Mouse (Mus musculus): ENCODE data around the gene Osbpl7. TPM values are rescaled to one million over a fixed set of nuclear protein-coding genes. Genes with fewer than 3 reads are reported as not detected.

Osbpl7 gene
- total RNA-seq, 2 experiments from 2014 or later = 5.1 to 5.5 TPM

- intact Hi-C loops (cut with DNase I) = loop anchor here (2.0 to 5.0 kb wide), 2 partner anchors 75 to 104 kb away; no protein-coding TSS in a partner anchor
- DNase-seq (ENCODE audit: low spot score) = no peak
Measured at GRCm38 (mm10) chr11:97072533-97072932, 22.1 kb downstream of the Osbpl7 start.

GRCm38 (mm10) chr11:97074235-97074634 is 23.8 kb downstream of the Osbpl7 start:
- intact Hi-C loops (cut with DNase I) = loop anchor here (5.0 kb wide), 1 partner anchor 73 kb away; no protein-coding TSS in a partner anchor
- no peak for DNase-seq (ENCODE audit: low spot score)

DNA sequence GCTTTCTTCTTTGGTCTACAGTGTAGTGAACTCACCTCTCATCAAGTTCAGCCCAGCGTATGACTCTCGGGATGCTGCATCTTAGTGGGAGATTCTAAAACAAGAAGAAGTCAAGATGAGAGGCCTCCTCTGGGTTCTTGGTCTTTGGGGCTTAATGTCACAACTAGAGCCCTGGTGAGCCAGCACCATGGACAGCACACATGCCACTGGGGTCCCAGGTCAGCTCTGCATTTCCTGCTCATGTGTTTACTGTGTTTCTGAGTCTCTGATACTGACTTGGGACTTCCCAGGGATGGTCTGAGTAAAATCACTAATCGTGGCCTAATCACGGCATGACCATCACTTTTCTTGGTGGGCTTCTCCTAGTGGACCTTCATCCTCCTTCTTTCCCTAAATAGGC is 28.3 kb downstream of the Osbpl7 start:
- no peak for DNase-seq (ENCODE audit: low spot score)
- intact Hi-C loops (cut with DNase I) = no loop called here

DNA sequence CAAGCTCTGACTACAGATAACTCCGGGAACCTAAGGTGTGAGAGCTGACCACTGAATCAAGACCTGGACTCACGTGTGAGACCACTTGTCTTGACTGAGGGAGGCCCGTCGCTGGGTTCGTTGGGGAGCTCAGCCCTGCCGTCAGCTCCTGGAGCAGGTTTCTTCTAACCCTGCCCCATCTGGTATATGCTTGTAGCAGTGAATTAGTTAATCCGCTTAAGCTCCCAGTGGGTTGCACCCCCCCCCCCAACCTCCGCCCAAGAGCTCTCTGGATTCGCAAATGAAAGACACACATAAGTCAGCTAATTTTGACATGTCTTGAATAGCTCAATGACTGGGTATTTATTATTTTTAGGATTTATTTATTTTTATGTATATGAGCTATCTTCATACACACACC is 29.9 kb downstream of the Osbpl7 start:
- no peak for DNase-seq (ENCODE audit: low spot score)
- intact Hi-C loops (cut with DNase I) = no loop called here

DNA sequence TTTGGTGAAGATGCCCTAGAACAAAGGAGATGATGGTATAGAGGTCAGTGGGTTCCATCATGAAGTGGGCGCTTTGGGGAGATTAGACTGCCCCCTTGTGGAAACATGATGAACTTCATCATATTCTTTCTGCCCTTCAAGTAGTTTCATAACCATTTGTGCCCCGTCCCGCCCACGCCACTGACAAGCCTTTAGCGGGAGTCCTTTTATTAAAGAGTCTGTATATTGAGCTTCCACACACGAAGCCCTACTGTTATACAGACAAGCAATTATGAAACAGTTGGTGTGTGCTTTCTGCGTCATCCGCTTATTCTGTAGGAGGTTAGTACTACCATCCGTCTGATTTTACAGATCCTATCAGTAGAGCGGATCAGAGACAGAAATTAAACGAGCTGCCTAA is 32.5 kb downstream of the Osbpl7 start:
- intact Hi-C loops (cut with DNase I) = no loop called here
- DNase-seq (ENCODE audit: low spot score) = no peak

DNA sequence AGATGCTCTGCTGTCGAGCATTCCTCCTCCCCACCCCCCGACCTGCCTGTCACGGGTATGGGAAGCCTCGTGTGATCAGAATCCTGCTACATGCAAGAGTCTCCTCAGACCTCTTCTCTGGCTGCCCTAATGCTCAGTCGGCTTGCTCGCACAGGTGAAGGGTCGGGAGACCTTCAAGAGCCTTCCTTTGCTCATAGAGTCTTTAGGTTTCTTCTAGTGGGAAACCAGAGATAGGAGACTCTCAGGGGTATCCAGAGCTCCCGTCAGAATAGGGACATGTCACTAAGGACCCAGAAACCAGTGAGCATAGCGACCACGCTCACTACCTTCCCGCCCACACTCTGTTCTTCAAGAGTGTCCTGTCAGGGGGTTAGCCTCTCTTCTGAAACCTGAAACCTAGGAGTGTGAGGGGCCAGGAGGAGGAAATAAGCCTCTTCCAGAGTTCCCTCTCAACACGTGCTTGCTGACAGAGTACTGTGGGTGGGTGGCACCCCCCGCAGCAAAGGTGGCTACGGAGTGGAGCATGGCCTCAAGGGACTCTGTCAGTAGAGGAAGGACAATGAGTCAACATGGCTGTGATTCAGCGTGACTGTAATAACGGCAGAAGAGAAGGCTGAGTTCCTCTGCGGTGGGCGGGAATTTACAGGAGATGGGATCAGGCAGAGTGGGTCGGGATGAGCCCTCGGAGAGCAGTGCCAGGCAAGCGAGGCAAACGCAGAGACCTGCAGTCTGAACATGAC is 33.1 kb downstream of the Osbpl7 start:
- intact Hi-C loops (cut with DNase I) = no loop called here

GRCm38 (mm10) chr11:97084821-97085505 is 34.5 kb downstream of the Osbpl7 start:
- DNase-seq (ENCODE audit: low spot score) = no peak
- intact Hi-C loops (cut with DNase I) = no loop called here

More for the DNA sequence above, 33.1 kb downstream of the Osbpl7 start:
- DNase-seq (ENCODE audit: low spot score) = no peak

DNA sequence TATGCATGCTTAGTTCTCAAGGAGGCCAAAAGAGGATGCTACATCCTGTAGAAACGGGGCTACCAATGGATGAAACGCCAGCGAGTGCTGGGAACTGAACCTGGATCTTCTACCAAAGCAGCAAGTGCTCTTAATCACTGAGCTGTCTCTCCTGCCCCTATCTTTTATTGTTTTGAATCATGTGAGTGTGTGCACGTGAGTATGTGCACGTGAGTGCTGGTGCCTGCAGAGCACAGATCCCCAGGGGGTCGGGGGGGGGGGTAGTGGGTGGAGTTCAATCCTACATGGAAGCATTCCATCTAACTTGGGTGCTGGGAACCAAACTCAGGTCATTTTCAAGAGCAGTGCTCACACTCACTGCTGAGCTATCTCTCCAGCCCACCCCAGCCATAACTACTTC is 35.9 kb downstream of the Osbpl7 start:
- no peak for DNase-seq (ENCODE audit: low spot score)
- intact Hi-C loops (cut with DNase I) = no loop called here

GRCm38 (mm10) chr11:97094600-97094999 is 44.2 kb downstream of the Osbpl7 start:
- intact Hi-C loops (cut with DNase I) = no loop called here
- no peak for DNase-seq (ENCODE audit: low spot score)

- intact Hi-C loops (cut with DNase I) = no loop called here
- DNase-seq (ENCODE audit: low spot score) = peak; percentile 40
Measured at GRCm38 (mm10) chr11:97098791-97099190, 48.4 kb downstream of the Osbpl7 start.

DNA sequence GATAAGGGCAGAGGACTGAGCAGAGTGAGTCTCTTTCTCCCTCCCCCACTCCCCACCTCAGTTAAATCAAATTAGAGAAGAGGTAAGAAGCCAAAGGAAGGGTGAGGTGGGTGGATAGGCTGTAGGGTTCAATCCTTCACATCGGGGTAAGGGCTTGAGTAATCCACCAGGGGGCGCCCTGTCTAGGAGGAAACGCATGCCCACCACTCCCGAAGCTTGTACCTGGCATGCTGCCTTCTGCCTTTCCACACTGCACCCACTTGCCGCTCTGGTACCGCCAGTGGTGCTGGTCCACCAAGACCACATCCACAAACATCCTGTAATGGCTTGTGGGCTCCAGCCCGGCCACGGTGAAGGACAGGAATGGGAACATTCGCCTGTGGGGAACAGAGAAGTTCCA is 51.3 kb downstream of the Osbpl7 start:
- intact Hi-C loops (cut with DNase I) = loop anchor here (2.0 to 5.0 kb wide), 2 partner anchors 46 to 73 kb away; no protein-coding TSS in a partner anchor
- DNase-seq (ENCODE audit: low spot score) = no peak

GRCm38 (mm10) chr11:97103163-97104090 is 53.0 kb downstream of the Osbpl7 start:
- intact Hi-C loops (cut with DNase I) = loop anchor here (2.0 to 5.0 kb wide), 2 partner anchors 44 to 71 kb away; no protein-coding TSS in a partner anchor
- DNase-seq (ENCODE audit: low spot score) = no peak

GRCm38 (mm10) chr11:97104091-97104483 is 53.7 kb downstream of the Osbpl7 start:
- no peak for DNase-seq (ENCODE audit: low spot score)
- intact Hi-C loops (cut with DNase I) = loop anchor here (5.0 kb wide), 1 partner anchor 43 kb away; no protein-coding TSS in a partner anchor

DNA sequence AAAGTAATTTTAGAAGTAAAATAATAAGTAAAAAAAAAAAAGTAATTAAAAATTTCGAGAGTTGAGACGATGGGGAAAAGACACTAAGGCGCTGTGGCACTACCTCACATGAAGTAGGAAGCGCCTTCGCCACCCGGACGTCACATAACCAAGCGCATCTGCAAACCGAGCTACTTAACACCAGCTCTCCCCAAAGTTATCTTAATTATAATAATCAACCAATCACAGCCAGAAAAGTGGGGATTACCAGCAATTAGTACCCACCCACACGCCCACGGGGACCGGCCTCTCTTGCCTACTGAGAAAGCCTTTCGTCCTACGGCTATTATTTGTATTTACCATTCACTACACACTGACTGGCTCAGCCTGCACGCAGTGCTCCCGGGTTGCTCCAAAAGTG is 58.5 kb downstream of the Osbpl7 start:
- no peak for DNase-seq (ENCODE audit: low spot score)
- intact Hi-C loops (cut with DNase I) = no loop called here

DNA sequence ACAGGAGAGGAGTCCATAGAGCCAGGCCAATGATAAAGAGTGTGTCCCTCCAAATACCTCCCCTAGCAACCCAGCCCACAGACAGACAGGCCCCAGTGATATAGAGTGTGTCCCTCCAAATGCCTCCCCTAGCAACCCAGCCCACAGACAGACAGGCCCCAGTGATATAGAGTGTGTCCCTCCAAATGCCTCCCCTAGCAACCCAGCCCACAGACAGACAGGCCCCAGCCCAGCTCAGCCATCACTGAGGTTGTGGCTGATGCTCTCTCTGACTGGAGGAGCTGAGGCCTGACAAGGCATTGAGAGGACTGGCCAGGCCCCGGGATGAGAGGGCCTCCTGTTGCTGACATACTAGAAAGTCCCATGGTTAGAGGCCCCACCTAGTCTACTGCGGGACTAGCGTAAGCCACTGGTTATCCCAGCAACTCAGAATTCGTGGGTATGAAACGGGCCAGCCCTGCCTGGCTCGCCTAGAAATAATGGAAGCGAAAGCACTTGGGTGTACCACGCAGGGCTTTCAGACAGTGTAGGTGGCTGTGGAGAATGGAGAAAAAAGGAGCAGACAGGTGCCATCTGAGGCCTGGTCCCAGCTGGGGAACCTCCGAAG is 62.2 kb downstream of the Osbpl7 start:
- DNase-seq (ENCODE audit: low spot score) = no peak
- intact Hi-C loops (cut with DNase I) = no loop called here

DNA sequence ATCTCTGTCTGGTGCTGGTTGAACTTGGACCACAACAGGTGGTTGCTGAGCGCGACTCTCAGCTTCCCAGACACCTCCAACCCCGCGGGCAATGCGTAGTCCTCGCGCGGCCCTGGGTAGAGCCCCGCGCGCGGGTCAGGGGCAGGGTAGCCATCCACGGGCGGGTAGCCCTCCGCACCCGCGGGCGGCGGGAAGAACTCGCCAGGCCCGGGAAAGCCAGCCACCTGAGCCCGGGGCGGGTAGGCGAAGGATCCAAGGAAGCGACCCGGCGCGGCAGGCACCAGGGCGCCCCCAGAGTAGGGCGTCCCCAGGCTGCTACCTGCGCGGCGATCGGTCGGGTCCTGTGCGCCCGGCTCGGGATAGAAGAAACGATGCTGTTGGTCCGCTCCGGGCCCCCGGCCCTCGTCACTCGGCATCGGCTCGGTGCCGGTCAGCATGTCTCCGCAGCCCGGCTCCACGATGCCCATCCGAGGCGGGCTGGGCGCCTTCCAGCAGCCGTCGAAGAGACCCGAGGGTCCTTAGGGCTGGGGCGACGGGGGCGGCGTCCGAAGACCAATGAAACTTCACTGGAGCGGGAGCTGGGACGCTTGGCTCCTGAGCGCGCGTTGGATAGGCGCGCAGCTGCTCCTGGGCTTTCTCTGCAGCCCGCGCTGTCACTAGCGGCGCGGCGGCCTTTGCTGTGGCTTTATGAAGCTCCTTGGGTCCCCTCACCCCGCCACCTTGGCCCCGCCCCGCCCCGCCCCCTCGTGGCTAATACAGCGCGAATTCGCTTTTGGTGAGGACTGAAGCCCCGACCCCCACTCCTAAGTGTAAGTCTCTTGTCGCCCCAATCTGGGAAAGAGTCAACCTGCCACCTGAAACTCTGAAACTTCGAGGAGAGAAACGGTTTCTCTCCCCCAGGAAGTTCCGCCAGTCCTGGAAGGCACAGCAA is 64.5 kb downstream of the Osbpl7 start, which contains the start of gene Tbx21:
Gene Tbx21, minus strand, starts transcription at position 661 of the 931 bp plus-strand sequence.
- intact Hi-C loops (cut with DNase I) = no loop called here
- DNase-seq (ENCODE audit: low spot score) = no peak

- intact Hi-C loops (cut with DNase I) = no loop called here
Measured at GRCm38 (mm10) chr11:97115797-97116196, 65.4 kb downstream of the Osbpl7 start.

More at GRCm38 (mm10) chr11:97115797-97116196, 65.4 kb downstream of the Osbpl7 start:
- no peak for DNase-seq (ENCODE audit: low spot score)

All from heart, postnatal 25 days (tissue).